Mouse (Mus musculus): ENCODE measurements around the gene Nop56. TPM values are rescaled to one million over a fixed set of nuclear protein-coding genes. Genes with fewer than 3 reads are reported as not detected.

Gene Nop56
- polyA plus RNA-seq (2014; fragmentation: Nextera tagmentation; extraction: Ambion mirVana): 273 and 305 TPM in 2 replicates

DNA sequence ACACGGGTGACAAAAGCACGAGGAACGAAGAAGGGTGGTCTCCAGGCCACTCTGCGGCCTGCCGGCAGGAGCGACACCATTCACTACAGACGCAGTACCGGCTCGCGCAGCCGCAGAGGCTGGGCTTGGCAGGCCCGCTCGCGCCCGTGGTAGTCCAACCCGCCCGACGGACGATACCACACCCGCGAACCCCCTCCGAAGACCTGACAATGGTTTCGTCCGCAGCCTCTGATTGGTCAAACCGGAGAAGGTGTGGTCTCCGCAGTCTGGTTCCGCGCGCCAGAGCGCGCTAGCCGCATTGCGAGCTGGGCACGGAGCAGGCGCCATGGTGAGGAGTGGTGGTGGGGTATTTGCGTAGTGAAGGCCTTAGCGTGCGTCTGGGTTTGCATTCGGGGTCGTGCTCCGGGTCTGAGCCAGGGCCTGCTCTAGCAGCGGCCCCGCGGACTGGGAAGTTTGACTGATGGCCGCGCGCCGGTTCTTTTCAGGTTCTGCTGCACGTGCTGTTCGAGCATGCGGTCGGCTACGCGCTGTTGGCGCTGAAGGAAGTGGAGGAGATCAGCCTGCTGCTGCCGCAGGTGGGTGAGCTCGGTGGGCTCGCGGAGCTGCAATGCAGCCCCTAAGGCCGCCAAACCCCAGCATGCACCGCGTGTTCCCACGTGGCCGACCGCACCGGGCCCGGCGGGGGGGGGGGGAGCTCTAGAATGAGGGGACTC is at the start of gene Nop56:
TSS of gene Nop56 (plus strand) at position 282 of the 713 bp plus-strand sequence.
- Histone ChIP-seq H3K36me3 (ENCODE audit: control insufficient read depth, insufficient read depth, low read length) (peaks cover 37% of the 10 kb centered on the region), H3K4me2 (replicated peaks; ENCODE audit: low read depth, low read length) (peak within 1 kb of the TSS; percentile 73), H3K4me3 (ENCODE audit: low read depth, low read length) (peak within 1 kb of the TSS; percentile 85), H3K27me3 (ENCODE audit: control insufficient read depth, insufficient read depth, low read length) (no peaks in the 10 kb centered on the region), H3K27ac (ENCODE audit: low read length) (peak within 1 kb of the TSS; percentile 84), H3K9me3 (ENCODE audit: control insufficient read depth, low read depth, low read length) (no peaks in the 10 kb centered on the region), H3K9ac (replicated peaks; ENCODE audit: low read depth, low read length) (peak within 1 kb of the TSS; percentile 87), H3K4me1 (ENCODE audit: control insufficient read depth, insufficient read depth, low read length) (peaks cover 4% of the 10 kb centered on the region; the same call in 1 of the 2 replicates)
- ATAC-seq (ENCODE audit: insufficient number of reproducible peaks, insufficient read depth, low FRiP score, low read depth): peak; percentile 98
- under 1% methylated on average over 67 of the region's 68 CpGs for WGBS

DNA sequence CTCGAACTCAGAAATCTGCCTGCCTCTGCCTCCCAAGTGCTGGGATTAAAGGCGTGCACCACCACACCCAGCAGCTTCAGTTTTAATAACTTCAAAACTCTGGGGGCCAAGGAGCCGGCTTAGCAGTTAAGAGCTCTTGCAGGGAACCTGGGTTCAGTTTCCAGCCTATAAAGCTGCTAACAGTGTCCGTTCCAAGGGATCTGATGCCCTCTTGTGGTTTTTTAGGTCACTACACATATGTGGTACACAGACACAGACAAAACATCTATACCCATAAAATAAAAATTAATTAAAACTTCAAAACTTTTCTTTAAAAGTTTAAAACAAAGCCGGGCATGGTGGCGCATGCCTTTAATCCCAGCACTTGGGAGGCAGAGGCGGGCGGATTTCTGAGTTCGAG is 27.3 kb upstream of the Nop56 start:
- Histone ChIP-seq H3K9me3 (ENCODE audit: control insufficient read depth, low read depth, low read length) (no peaks in the 10 kb centered on the region), H3K9ac (replicated peaks; ENCODE audit: low read depth, low read length) (no peak overlapping the region), H3K4me3 (ENCODE audit: low read depth, low read length) (no peak overlapping the region), H3K36me3 (ENCODE audit: control insufficient read depth, insufficient read depth, low read length) (no peaks in the 10 kb centered on the region), H3K4me1 (ENCODE audit: control insufficient read depth, insufficient read depth, low read length) (no peaks in the 10 kb centered on the region), H3K27me3 (ENCODE audit: control insufficient read depth, insufficient read depth, low read length) (no peaks in the 10 kb centered on the region), H3K27ac (ENCODE audit: low read length) (no peak overlapping the region), H3K4me2 (replicated peaks; ENCODE audit: low read depth, low read length) (no peak overlapping the region)
- WGBS: 46% methylated on average over 9 of the region's 9 CpGs
- ATAC-seq (ENCODE audit: insufficient number of reproducible peaks, insufficient read depth, low FRiP score, low read depth): no peak

DNA sequence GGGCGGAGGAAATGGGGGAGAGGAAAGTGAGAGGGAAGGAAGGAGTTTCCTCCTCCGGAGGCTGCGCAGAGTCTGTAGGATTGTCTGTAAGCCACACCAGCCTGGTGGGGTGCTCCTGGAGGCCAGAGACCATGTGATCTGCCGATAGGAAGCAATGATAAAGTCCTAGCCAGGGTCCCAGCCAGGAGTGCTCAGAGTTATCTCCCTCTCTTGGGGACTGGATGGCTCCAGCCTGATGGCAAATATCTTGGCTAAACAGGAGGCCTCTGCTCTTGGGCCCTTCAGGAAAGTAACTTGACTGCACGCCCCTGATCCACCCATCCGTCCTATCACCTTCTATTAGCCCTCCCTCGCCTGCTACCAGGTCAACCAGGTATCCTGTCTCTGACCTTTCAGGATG is 26.0 kb upstream of the Nop56 start:
- no peaks in the 10 kb centered on the region for H3K9me3 ChIP-seq (ENCODE audit: control insufficient read depth, low read depth, low read length)
- no peaks in the 10 kb centered on the region for H3K36me3 ChIP-seq (ENCODE audit: control insufficient read depth, insufficient read depth, low read length)
- no peaks in the 10 kb centered on the region for H3K27me3 ChIP-seq (ENCODE audit: control insufficient read depth, insufficient read depth, low read length)
- no peak overlapping the region for H3K9ac ChIP-seq (replicated peaks; ENCODE audit: low read depth, low read length)
- no peak overlapping the region for H3K4me2 ChIP-seq (replicated peaks; ENCODE audit: low read depth, low read length)
- H3K27ac ChIP-seq (ENCODE audit: low read length): no peak overlapping the region
- H3K4me3 ChIP-seq (ENCODE audit: low read depth, low read length): no peak overlapping the region
- H3K4me1 ChIP-seq (ENCODE audit: control insufficient read depth, insufficient read depth, low read length): no peaks in the 10 kb centered on the region
- no peak for ATAC-seq (ENCODE audit: insufficient number of reproducible peaks, insufficient read depth, low FRiP score, low read depth)
- 74% methylated on average over 7 of the region's 7 CpGs for WGBS

DNA sequence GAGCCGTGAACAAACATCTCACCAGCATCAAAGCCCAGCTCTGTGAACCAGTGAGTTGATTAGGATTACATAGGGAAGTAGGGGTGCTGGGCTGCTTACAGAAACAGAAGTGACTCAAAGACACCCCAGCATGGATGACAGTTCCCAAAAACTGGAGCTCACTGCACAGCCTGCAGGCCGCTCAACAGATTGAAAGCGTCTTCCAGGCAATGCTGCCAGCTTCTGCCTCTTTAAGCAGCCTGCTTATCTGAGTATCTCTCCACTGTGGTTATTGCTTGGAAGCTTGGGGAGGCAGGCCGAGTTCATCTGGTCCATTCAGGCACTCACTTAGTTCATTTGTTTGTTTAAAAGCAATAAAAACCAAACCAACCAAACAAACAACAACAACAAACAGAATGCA is 17.5 kb upstream of the Nop56 start:
- H3K4me3 ChIP-seq (ENCODE audit: low read depth, low read length): no peak overlapping the region
- no peaks in the 10 kb centered on the region for H3K4me1 ChIP-seq (ENCODE audit: control insufficient read depth, insufficient read depth, low read length)
- H3K9ac ChIP-seq (replicated peaks; ENCODE audit: low read depth, low read length): no peak overlapping the region
- no peak overlapping the region for H3K27ac ChIP-seq (ENCODE audit: low read length)
- no peaks in the 10 kb centered on the region for H3K36me3 ChIP-seq (ENCODE audit: control insufficient read depth, insufficient read depth, low read length)
- ATAC-seq (ENCODE audit: insufficient number of reproducible peaks, insufficient read depth, low FRiP score, low read depth): no peak
- H3K4me2 ChIP-seq (replicated peaks; ENCODE audit: low read depth, low read length): no peak overlapping the region
- H3K9me3 ChIP-seq (ENCODE audit: control insufficient read depth, low read depth, low read length): no peaks in the 10 kb centered on the region
- no peaks in the 10 kb centered on the region for H3K27me3 ChIP-seq (ENCODE audit: control insufficient read depth, insufficient read depth, low read length)
- 82% methylated on average over 4 of the region's 4 CpGs for WGBS

DNA sequence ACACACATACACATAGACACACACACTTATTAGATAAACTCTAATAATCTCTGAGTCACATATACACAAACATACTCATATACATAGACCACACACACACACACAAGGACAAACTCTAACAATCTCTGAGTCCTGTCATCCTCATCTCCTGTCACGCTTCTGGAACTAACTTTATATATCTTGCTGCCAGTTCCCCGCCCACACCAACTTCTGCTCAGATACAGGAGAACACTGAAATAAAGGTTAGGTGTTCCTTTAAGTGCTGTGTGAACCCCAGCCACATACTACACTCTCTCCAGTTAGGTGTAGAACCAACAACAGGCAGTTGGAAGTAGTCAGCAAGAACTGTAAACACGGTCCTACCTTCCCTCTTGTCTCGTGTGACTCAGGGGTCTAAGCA is 13.4 kb upstream of the Nop56 start:
- Histone ChIP-seq H3K4me1 (ENCODE audit: control insufficient read depth, insufficient read depth, low read length) (no peaks in the 10 kb centered on the region), H3K27me3 (ENCODE audit: control insufficient read depth, insufficient read depth, low read length) (no peaks in the 10 kb centered on the region), H3K4me2 (replicated peaks; ENCODE audit: low read depth, low read length) (no peak overlapping the region), H3K9ac (replicated peaks; ENCODE audit: low read depth, low read length) (no peak overlapping the region), H3K4me3 (ENCODE audit: low read depth, low read length) (no peak overlapping the region), H3K36me3 (ENCODE audit: control insufficient read depth, insufficient read depth, low read length) (no peaks in the 10 kb centered on the region), H3K9me3 (ENCODE audit: control insufficient read depth, low read depth, low read length) (no peaks in the 10 kb centered on the region), H3K27ac (ENCODE audit: low read length) (no peak overlapping the region)
- no peak for ATAC-seq (ENCODE audit: insufficient number of reproducible peaks, insufficient read depth, low FRiP score, low read depth)
- WGBS: 79% methylated on average over 4 of the region's 4 CpGs

DNA sequence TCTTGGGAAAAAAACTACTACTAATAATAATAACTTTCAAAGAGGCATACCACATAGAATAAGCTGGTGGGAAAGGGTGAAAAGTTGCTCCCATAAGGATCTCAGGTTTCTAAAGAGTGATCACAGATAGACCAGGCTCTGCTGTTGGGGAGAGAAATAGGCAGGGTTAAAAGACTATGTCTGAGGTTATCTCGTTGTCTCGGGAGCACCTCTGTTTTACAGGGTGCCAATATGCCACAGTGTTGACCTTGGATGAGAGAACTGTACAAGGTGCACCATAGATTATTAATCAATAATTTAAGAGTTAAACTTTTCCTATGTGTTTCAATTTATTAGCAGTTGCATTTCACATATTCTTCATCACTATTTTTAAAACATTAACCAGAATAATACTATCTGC is 12.3 kb upstream of the Nop56 start:
- Histone ChIP-seq H3K9me3 (ENCODE audit: control insufficient read depth, low read depth, low read length) (no peaks in the 10 kb centered on the region), H3K36me3 (ENCODE audit: control insufficient read depth, insufficient read depth, low read length) (no peaks in the 10 kb centered on the region), H3K9ac (replicated peaks; ENCODE audit: low read depth, low read length) (no peak overlapping the region), H3K27me3 (ENCODE audit: control insufficient read depth, insufficient read depth, low read length) (no peaks in the 10 kb centered on the region), H3K4me3 (ENCODE audit: low read depth, low read length) (no peak overlapping the region), H3K4me2 (replicated peaks; ENCODE audit: low read depth, low read length) (no peak overlapping the region), H3K27ac (ENCODE audit: low read length) (no peak overlapping the region), H3K4me1 (ENCODE audit: control insufficient read depth, insufficient read depth, low read length) (no peaks in the 10 kb centered on the region)
- ATAC-seq (ENCODE audit: insufficient number of reproducible peaks, insufficient read depth, low FRiP score, low read depth): no peak
- WGBS: 69% methylated on average over 2 of the region's 2 CpGs

DNA sequence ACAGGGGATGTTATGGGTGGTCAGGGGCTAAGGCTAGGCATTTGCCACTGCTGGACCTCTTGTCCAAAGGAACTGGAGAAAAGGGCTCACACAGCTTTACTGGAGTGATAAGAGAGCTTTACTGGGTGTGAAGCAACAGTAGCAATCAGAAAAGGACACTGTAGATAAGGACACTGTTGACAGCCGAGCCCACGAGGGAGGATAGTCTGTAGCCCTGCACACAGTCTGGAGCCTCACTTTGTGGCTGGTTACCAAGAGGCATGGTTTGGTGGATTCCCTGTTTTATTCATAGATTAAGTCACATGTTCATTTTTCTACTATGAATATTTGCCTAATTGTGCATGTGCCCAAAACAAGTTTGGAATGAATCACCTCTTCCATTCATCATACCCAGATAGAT is 11.8 kb upstream of the Nop56 start:
- H3K4me3 ChIP-seq (ENCODE audit: low read depth, low read length): no peak overlapping the region
- H3K4me1 ChIP-seq (ENCODE audit: control insufficient read depth, insufficient read depth, low read length): no peaks in the 10 kb centered on the region
- no peak overlapping the region for H3K9ac ChIP-seq (replicated peaks; ENCODE audit: low read depth, low read length)
- WGBS: 53% methylated on average over 2 of the region's 2 CpGs
- no peak; the same call in 1 of the 2 replicates for ATAC-seq (ENCODE audit: insufficient number of reproducible peaks, insufficient read depth, low FRiP score, low read depth)
- no peak overlapping the region for H3K27ac ChIP-seq (ENCODE audit: low read length)
- H3K36me3 ChIP-seq (ENCODE audit: control insufficient read depth, insufficient read depth, low read length): no peaks in the 10 kb centered on the region
- no peak overlapping the region for H3K4me2 ChIP-seq (replicated peaks; ENCODE audit: low read depth, low read length)
- H3K9me3 ChIP-seq (ENCODE audit: control insufficient read depth, low read depth, low read length): no peaks in the 10 kb centered on the region
- H3K27me3 ChIP-seq (ENCODE audit: control insufficient read depth, insufficient read depth, low read length): no peaks in the 10 kb centered on the region

DNA sequence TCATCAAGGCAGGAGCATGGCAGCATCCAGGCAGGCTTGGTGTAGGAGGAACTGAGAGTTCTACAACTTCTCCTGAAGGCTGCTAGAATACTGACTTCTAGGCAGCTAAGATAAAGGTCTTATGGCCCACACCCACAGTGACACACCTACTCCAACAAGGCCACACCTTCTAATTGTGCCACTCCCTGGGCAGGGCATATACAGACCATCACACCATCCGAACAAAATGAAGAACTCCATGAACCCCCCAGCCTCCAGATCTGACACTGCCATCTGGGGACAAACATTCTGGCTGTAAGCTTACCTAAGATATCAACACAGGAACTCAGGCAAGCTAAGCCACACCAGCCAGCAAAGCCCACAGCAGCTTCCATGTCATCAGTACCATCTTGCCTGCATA is 8.7 kb upstream of the Nop56 start:
- Histone ChIP-seq H3K9ac (replicated peaks; ENCODE audit: low read depth, low read length) (no peak overlapping the region), H3K4me2 (replicated peaks; ENCODE audit: low read depth, low read length) (no peak overlapping the region), H3K4me1 (ENCODE audit: control insufficient read depth, insufficient read depth, low read length) (no peaks in the 10 kb centered on the region), H3K36me3 (ENCODE audit: control insufficient read depth, insufficient read depth, low read length) (no peaks in the 10 kb centered on the region), H3K4me3 (ENCODE audit: low read depth, low read length) (no peak overlapping the region), H3K9me3 (ENCODE audit: control insufficient read depth, low read depth, low read length) (no peaks in the 10 kb centered on the region), H3K27me3 (ENCODE audit: control insufficient read depth, insufficient read depth, low read length) (no peaks in the 10 kb centered on the region), H3K27ac (ENCODE audit: low read length) (no peak overlapping the region)
- no peak for ATAC-seq (ENCODE audit: insufficient number of reproducible peaks, insufficient read depth, low FRiP score, low read depth)
- 92% methylated on average over 1 of the region's 1 CpGs for WGBS

DNA sequence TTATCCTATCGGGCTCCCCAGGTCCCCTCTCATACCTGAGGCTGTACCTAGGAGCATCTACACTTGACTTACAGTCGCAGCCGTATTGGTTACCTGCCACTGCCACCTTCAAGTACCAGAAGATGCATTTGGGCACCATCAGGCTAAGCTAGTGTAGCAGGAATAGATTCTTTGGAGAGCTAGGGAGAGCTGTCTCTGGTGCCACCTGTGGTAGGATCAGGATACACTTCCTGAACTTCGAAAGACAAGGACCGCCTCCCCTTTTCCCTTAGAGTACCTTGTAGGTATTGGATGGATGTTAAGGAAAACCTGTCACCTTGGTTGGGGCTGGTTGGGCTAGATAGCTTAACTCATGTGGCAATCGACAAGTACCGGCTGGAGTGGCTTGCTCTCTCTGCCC is 6.2 kb upstream of the Nop56 start:
- Histone ChIP-seq H3K9ac (replicated peaks; ENCODE audit: low read depth, low read length) (no peak overlapping the region), H3K36me3 (ENCODE audit: control insufficient read depth, insufficient read depth, low read length) (no peaks in the 10 kb centered on the region), H3K4me3 (ENCODE audit: low read depth, low read length) (no peak overlapping the region), H3K4me2 (replicated peaks; ENCODE audit: low read depth, low read length) (no peak overlapping the region), H3K27me3 (ENCODE audit: control insufficient read depth, insufficient read depth, low read length) (no peaks in the 10 kb centered on the region), H3K27ac (ENCODE audit: low read length) (no peak overlapping the region), H3K4me1 (ENCODE audit: control insufficient read depth, insufficient read depth, low read length) (no peaks in the 10 kb centered on the region; the same call in 1 of the 2 replicates), H3K9me3 (ENCODE audit: control insufficient read depth, low read depth, low read length) (no peaks in the 10 kb centered on the region)
- 61% methylated on average over 7 of the region's 7 CpGs for WGBS
- no peak for ATAC-seq (ENCODE audit: insufficient number of reproducible peaks, insufficient read depth, low FRiP score, low read depth)
